Mouse (Mus musculus): ENCODE measurements around the gene Olfr1437.
"Not testable (repeated sequence)": the region's sequence is repeated elsewhere in the genome, so short reads cannot be mapped to it uniquely, and the experiment has no call there.

The Olfr1437 gene

GRCm38 (mm10) chr19:12325001-12325400, at the start of gene Olfr1437:
Gene Olfr1437 (minus strand): TSS chr19:12325101.
- DNase-seq (ENCODE audit: low spot score), result no peak

- DNase-seq (ENCODE audit: low spot score), result no peak
These were observed 49.6 kb upstream of the Olfr1437 start for GRCm38 (mm10) chr19:12374465-12375025.

- no peak for DNase-seq (ENCODE audit: low spot score)
These were observed 48.1 kb upstream of the Olfr1437 start for GRCm38 (mm10) chr19:12373004-12373403.

GRCm38 (mm10) chr19:12335810-12336209, 10.9 kb upstream of the Olfr1437 start, which contains the start of gene Olfr1438-ps1:
Gene Olfr1438-ps1 (minus strand): TSS chr19:12335910.
- no peak for DNase-seq (ENCODE audit: low spot score)

GRCm38 (mm10) chr19:12299030-12299429, 25.9 kb downstream of the Olfr1437 start, which contains the start of gene Olfr1436:
Gene Olfr1436 (minus strand): TSS chr19:12299130.
- DNase-seq (ENCODE audit: low spot score), result not testable (repeated sequence)

GRCm38 (mm10) chr19:12292979-12293378, 31.9 kb downstream of the Olfr1437 start:
- DNase-seq (ENCODE audit: low spot score), result no peak

GRCm38 (mm10) chr19:12279554-12279953, 45.3 kb downstream of the Olfr1437 start, which contains the start of gene Olfr1434:
Gene Olfr1434 (plus strand): TSS chr19:12279854.
- no peak for DNase-seq (ENCODE audit: low spot score)
